8 mouse cellular contexts compared by ENCODE assay signal in genomic region chr6:107528877-107529864, GRCm38 (mm10). TPM values are rescaled to one million over a fixed set of nuclear protein-coding genes. Genes with fewer than 3 reads are reported as not detected.
DNase-seq lines count a peak whose midpoint lies in the region; ATAC-seq and TF ChIP-seq lines count a peak whose summit lies in the region.

Gene Lrrn1, plus strand, starts transcription at chr6:107529768.

- no peak for TF ChIP-seq POLR2A in ES-Bruce4 (IDR thresholded peaks at IDR 0.05; ENCODE audit: insufficient read depth, low read length)

- no peaks in the 10 kb centered on the region for H3K36me3 ChIP-seq in ES-Bruce4 (ENCODE audit: control insufficient read depth, insufficient read depth, low read length, poor library complexity, severe bottlenecking)
- no peaks in the 10 kb centered on the region for H3K36me3 ChIP-seq in embryonic facial prominence, embryonic 12.5 days
- H3K36me3 ChIP-seq in heart, embryonic 16.5 days (ENCODE audit: control insufficient read depth, insufficient read depth): no peaks in the 10 kb centered on the region

- peak; percentile 93 for ATAC-seq in embryonic facial prominence, embryonic 12.5 days (ENCODE audit: insufficient number of reproducible peaks, insufficient read depth, low FRiP score, low TSS enrichment)
- ATAC-seq in heart, embryonic 16.5 days (replicated peaks; ENCODE audit: extremely low read depth, insufficient read depth, low FRiP score): peak; percentile 65

- TF ChIP-seq EP300 in ES-Bruce4 (IDR thresholded peaks at IDR 0.05; ENCODE audit: insufficient read depth, low read depth, low read length): 0 out of 2 replicates have a peak, but pooled peaks have one; percentile 9

- H3K27me3 ChIP-seq in ES-Bruce4 (ENCODE audit: control insufficient read depth, insufficient read depth, low read length, poor library complexity, severe bottlenecking): no peaks in the 10 kb centered on the region; the same call in 1 of the 2 replicates
- H3K27me3 ChIP-seq in embryonic facial prominence, embryonic 12.5 days: peaks cover 18% of the 10 kb centered on the region
- peaks cover 33% of the 10 kb centered on the region for H3K27me3 ChIP-seq in heart, embryonic 16.5 days (ENCODE audit: control insufficient read depth, insufficient read depth, low read length)

- peak within 1 kb of the TSS; percentile 52 for H3K4me3 ChIP-seq in ES-Bruce4 (ENCODE audit: low read depth, low read length)
- H3K4me3 ChIP-seq in embryonic facial prominence, embryonic 12.5 days: peak within 1 kb of the TSS; percentile 64
- H3K4me3 ChIP-seq in heart, embryonic 16.5 days (ENCODE audit: low read length): peak within 1 kb of the TSS; percentile 57

- no peaks in the 10 kb centered on the region for H3K4me1 ChIP-seq in ES-Bruce4 (ENCODE audit: control insufficient read depth, insufficient read depth, low read length)
- peaks cover 8% of the 10 kb centered on the region; the same call in 1 of the 2 replicates for H3K4me1 ChIP-seq in embryonic facial prominence, embryonic 12.5 days
- H3K4me1 ChIP-seq in heart, embryonic 16.5 days (ENCODE audit: control insufficient read depth, insufficient read depth, low read length): peaks cover 4% of the 10 kb centered on the region

- peak; percentile 73 for DNase-seq in adrenal gland, postnatal 10 days
- DNase-seq in layer of hippocampus, adult 9-11 months: peak; percentile 81
- DNase-seq in mesoderm, embryonic 11.5 days (ENCODE audit: low read depth, low spot score): peak; percentile 86
- peak; percentile 78 for DNase-seq in right cerebral cortex, postnatal 4 days
- DNase-seq in natural killer cell, adult 2 months (ENCODE audit: low spot score in 2 of 2): no peak

- H3K9me3 ChIP-seq in ES-Bruce4 (replicated peaks; ENCODE audit: control insufficient read depth, insufficient read depth, low read length, poor library complexity, severe bottlenecking): no peaks in the 10 kb centered on the region
- H3K9me3 ChIP-seq in embryonic facial prominence, embryonic 12.5 days: no peaks in the 10 kb centered on the region
- no peaks in the 10 kb centered on the region for H3K9me3 ChIP-seq in heart, embryonic 16.5 days (replicated peaks; ENCODE audit: control insufficient read depth, low read length)

- TF ChIP-seq CTCF in ES-Bruce4 (IDR thresholded peaks at IDR 0.05; ENCODE audit: low read depth, low read length): no peak

- H3K9ac ChIP-seq in ES-Bruce4 (ENCODE audit: low read depth, poor library complexity, severe bottlenecking): peak within 1 kb of the TSS; percentile 44
- peak within 1 kb of the TSS; percentile 70 for H3K9ac ChIP-seq in embryonic facial prominence, embryonic 12.5 days
- peak within 1 kb of the TSS; percentile 38 for H3K9ac ChIP-seq in heart, embryonic 16.5 days (ENCODE audit: low read length)

- peak within 1 kb of the TSS; percentile 97 for H3K4me2 ChIP-seq in embryonic facial prominence, embryonic 12.5 days (replicated peaks)
- peak within 1 kb of the TSS; percentile 95 for H3K4me2 ChIP-seq in heart, embryonic 16.5 days (ENCODE audit: low read depth, low read length)

- no peak within 1 kb of the TSS for H3K27ac ChIP-seq in ES-Bruce4 (ENCODE audit: insufficient read depth, low read length)
- H3K27ac ChIP-seq in embryonic facial prominence, embryonic 12.5 days: peak within 1 kb of the TSS; percentile 69
- H3K27ac ChIP-seq in heart, embryonic 16.5 days (ENCODE audit: low read length): no peak within 1 kb of the TSS

- 4% methylated on average over 22 of the region's 43 CpGs for WGBS in embryonic facial prominence, embryonic 12.5 days
- 5% methylated on average over 38 of the region's 43 CpGs for WGBS in heart, embryonic 16.5 days

RNA-seq across cellular contexts. Expression of gene Lrrn1, which starts in this region (rescaled TPM):
- polyA plus RNA-seq in ES-Bruce4 (2011; ENCODE audit: insufficient read depth, insufficient read length, low read depth, missing spikeins): 1.6 and 1.7 TPM in 2 replicates
- 10 to 100 TPM; 18.5 to 26.5 TPM for total RNA-seq in adrenal gland, postnatal 10 days (2021)
- 38.6 and 50.7 TPM in 2 replicates for polyA plus RNA-seq in embryonic facial prominence, embryonic 12.5 days (2016; fragmentation: Nextera tagmentation; extraction: Ambion mirVana)
- polyA plus RNA-seq in heart, embryonic 16.5 days (2015; fragmentation: Nextera tagmentation; extraction: Ambion mirVana): 1.3 and 1.6 TPM in 2 replicates

Comparison
In these comparisons a context has a peak if more than half of its experiments do, and no peak if none do; other contexts are left out.
1. RNA of gene Lrrn1 (polyA plus RNA-seq): 38.6 to 50.7 TPM in embryonic facial prominence, embryonic 12.5 days; 1.6 to 1.7 TPM in ES-Bruce4 and 1.3 to 1.6 TPM in heart, embryonic 16.5 days; every median in the first group is over 10 times any median in the second.
2. DNase-seq: peak in adrenal gland, postnatal 10 days (single experiment), layer of hippocampus, adult 9-11 months (single experiment), mesoderm, embryonic 11.5 days (single experiment) and right cerebral cortex, postnatal 4 days (single experiment); none in natural killer cell, adult 2 months (0 of 2).
3. Peak in every context shown above with its lines, with median percentiles within 50 percentile points of each other: H3K4me3 ChIP-seq and H3K9ac ChIP-seq.